Mouse (Mus musculus) large intestine, adult 2 months (tissue): ENCODE measurements at regions not wholly inside any gene's neighbourhood (a gene's known extent, or its start where the extent isn't known, plus 50 kb on each side); places are given as distances from the start of the nearest gene placed in this dataset.

Experiments used
- DNase-seq: peaks from one replicate; pipeline ENCODE4 v3.0.0-alpha.2; 2012; ENCODE audit warnings: low read depth, low spot score
- WGBS: fragments of 180-500 bp; shearing (Covaris S2); methylation state at CpG from one replicate; pipeline ENCODE4 v1.1.7; 2018; 5-methylcytosine and 5-hydroxymethylcytosine counted together

DNA sequence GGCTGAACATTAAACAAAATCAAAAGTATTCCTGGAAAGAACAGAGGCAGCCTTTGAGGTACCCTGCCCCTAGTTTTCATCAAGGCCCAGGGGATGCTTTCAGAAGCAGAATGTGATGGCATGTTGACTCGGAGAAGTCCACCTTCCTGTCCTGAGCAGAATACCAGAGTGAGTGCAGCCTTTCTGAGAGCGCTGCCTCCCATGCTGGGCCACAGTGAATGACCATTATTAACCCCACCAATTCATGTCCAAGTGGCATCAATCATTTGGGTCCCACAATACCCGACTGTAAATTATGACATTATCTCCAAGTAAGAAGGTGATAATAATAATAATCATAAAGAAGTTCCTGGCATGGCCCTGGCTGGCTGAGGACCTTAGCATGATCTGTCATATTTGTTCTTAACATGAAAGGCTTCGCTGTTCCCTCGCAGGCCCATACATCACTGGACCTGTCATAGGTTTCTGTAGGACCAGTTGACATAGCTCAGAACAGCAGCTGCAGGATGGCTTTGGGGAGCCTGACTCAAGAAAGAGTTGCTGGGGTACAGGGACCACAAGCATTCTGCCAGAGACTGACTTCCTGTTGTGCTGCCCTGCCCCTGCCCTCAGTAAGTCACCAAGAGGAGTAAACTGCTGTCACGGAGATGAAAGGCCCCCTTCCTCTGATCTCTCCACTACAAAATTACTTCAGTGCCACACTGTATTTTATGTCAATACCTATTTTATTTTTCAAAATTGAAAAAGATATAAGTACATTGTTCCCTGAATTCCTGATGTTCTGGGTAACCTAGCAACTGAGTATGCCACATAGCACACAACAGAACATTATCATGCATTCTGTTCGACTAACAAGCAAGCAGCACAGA lies 176.6 kb downstream of the Tmem161b start:
- 71% methylated on average over 7 of the region's 7 CpGs for WGBS
- DNase-seq, result no peak

DNA sequence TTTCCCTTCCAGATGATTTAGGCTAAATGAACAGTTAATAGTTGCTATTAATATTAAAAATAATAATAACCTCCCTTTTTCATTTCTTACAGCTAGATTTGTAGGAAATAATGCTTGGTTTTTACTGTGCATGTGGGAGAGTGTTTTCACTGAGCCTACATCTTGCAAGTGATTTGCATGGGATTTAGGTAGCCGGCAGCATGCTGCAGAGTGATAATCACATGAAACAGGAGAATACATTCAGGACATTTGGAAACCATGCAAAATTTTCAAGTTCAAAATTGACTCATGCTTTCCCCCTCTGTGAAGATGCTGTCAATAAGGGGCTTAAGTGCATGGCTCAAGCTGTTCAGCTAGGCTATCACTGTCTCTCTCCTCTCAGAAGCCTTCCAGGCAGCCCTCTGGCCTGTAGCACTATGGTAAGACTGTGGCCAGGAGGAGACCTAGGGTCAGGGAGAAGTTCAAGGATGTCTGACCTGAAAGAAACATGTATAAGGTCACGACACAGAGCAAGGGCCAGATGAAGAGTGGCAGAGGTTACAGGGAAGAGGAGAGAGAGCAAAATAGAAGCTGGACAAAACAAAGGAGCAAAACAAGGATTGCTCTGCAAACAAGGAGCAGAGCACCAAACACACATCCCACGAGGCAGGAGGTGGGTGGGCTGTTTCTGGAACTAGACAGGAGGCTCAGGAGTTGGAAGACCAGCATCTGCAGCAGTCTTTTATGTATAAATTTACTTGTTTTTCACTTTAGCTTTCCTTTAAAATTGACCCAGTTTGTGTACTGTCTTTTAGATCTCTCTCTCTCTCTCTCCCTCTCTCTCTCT lies 177.5 kb downstream of the Tmem161b start:
- DNase-seq, result no peak
- WGBS, result 36% methylated on average over 3 of the region's 3 CpGs

DNA sequence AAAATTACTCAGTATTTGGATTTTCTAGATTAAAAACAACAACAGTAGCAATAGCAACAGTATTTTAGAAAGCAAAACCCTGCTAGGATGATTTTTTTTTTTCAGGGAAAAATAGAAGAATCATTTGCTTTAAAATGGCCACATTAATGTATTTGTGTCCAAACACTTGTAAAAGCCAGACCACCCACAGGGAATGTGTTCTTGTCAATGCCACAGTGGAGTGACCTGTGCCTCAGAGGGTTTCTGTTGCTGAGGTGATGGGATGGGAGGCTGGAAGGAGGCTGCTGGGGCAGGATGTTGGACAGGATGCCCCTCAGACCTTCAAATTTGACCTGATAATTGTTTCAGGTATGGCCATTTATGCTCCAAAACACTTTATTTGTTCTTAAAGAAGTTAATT lies 178.9 kb downstream of the Tmem161b start:
- DNase-seq, result no peak

DNA sequence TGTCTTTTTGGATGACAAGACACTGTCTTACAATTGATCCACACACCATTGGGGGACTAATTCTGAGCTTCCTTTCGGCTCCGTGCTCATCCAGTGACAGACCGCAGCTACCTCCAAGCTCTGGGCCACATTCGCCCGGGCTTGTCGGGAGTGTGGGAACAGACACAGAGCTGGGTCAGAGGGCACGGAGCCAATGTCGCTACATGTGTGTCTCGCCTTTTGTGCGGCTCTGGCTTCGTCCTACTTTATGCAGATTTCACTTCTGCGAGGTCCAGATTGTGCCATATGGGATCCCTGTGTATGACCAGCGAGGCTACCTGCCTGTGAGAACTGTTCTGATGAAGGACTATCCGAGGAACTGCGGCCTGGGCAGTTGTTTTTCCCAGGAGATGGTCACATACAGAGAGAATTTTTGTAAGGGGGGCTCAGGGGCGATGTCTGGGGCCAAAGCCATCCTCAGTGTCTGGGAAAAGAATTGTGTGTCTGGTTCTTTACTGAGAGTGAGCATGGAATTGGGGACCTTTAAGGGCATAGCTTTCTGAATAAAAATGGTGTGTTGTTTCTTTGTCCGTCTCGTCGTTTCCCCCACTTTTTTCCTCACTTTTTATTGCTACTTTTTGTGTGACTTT lies 182.6 kb downstream of the Tmem161b start:
- 60% methylated on average over 19 of the region's 19 CpGs for WGBS

DNA sequence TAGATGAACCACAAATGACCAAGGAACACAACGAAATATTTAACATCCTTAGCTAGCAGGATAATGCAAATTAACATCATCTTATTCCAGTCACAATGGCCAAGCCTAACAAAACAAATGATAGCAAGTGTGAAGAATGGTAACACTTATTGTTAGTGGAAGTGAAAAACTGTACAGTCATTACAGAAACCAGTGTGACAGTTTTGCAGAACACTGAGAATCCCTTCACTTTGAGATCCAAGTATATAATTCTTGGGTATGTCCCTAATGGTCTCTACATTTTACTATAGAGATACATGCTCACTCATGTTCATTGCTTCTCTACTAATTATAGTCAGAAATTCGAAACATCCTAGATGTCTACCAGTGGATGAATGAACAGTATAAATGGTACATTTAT lies 212.3 kb downstream of the Tmem161b start:
- DNase-seq, result no peak
- WGBS, result 50% methylated on average over 2 of the region's 2 CpGs

More for the DNA sequence above, 182.6 kb downstream of the Tmem161b start:
- DNase-seq, result no peak

DNA sequence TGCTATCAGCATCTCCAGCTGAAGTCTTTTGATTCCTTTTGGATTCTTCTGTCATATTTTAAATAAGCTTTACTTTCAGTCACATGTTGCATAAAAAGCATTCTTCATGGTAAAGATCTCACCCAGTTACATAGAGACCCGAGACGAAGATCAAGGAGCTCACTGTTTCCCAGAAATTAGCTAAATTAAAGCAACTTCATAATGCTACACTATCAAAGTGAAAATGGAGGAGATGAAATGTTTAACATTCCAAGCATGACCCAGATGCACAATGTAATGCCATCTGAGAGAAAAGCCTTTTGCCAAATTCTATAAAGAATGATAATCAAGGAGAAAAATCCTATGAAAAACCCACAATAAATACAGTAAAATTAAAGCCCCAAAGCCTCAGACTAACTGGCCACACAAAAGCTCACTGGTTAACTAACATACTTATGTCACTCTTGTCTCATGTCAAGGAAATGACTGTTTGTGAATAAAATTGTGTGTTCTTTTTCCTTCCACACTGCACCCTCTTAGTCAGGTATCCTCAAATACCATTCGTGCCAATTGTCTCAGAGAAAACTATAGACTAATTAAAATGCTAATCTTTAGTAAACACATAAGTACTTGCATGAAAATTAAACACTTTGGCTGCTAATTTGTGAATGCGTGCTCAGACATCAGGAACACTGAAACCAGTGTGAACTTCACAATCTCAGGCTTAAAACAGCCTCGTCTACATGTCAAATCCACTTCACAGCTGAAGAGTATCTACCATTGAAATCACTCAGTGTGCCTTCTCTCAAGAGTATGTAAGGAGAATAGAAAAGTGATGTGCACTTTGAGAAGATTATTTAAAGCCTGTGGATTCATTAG lies 215.7 kb downstream of the Tmem161b start:
- 74% methylated on average over 5 of the region's 5 CpGs for WGBS

DNA sequence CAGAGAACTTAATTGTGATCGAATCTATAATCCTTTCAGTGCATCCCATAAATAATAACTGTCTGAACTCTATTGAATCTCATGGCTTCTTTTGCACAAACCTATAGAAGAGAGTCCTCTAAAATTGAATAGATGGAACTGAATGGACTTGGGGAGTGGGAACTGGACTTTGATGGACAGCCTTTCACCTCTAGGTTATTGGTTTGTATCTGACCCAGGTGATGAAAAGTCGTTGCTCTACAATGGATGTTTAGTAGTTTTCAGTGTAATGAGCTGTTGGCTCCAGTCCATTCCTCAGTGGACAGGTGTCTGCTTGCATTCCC lies 216.3 kb downstream of the Tmem161b start:
- WGBS, result 69% methylated on average over 2 of the region's 2 CpGs
- DNase-seq, result no peak

More for the DNA sequence above, 215.7 kb downstream of the Tmem161b start:
- DNase-seq, result no peak

DNA sequence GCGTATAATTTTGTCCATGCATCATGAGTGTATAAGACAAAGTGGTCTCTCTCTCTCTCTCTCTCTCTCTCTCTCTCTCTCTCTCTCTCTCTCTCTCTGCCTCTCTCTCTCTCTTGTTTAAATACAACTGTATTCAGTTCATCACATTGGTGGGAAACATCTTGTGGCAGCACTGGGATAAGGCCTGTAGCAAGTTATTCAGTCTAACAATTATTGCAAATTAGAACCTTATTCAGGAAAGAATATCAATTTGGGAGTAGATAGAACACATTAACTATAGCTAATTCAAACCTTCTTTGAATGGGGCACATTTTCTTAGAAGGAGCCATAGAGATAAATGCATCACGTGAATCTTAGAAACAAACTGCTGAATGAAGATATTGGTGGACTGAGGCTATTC lies 226.4 kb downstream of the Tmem161b start:
- WGBS, result 88% methylated on average over 2 of the region's 2 CpGs
- DNase-seq, result no peak

DNA sequence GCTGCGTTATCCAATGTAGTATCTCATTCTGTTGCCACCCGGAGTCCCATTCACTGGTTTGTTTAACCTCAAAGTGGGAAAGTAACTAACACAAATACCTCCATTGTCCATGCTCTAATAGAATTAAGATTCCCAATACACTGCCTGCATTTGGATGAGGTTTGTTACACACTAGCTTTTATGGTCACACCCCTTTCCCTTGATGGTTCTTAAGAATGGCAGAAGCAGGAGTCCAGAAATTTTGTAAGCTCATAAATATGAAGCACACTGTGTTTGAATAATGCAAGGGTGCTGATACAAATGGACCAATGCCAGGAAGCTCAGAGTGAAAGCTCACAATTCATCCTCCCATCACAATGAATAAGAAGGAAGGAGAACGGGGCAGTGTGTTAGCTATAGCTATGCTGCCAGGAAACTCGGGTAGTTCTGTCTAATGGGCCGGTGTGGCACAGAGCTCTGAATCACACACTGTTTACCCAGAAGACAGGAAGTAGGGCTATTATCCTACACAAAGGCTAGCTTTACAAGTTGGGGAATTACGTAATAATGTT lies 227.0 kb downstream of the Tmem161b start:
- DNase-seq, result no peak
- 33% methylated on average over 6 of the region's 6 CpGs for WGBS
